Mouse (Mus musculus) CD4-positive naive resting alpha-beta T cell, adult 57 days (primary cell): Measurements from ENCODE around the gene Gm21719. TPM values are rescaled to one million over a fixed set of nuclear protein-coding genes. Genes with fewer than 3 reads are reported as not detected.

Experiments used
- total RNA-seq: library from RNA; stranded (reverse); gene quantifications from one replicate; pipeline ENCODE4 v1.2.4, GENCODE M21; 2023

The Gm21719 gene
- not detected for total RNA-seq

GRCm38 (mm10) chrY:6682772-6683171 is at the start of gene Gm21719:
Gene Gm21719 (minus strand): TSS chrY:6682872.

Other genes starting within 250 kb of the Gm21719 start
- not detected for gene Gm28919, start 99.3 kb downstream of the Gm21719 start, total RNA-seq
- gene Gm20830, start 235.4 kb upstream of the Gm21719 start, total RNA-seq = not detected